Mouse (Mus musculus) neural tube, embryonic 15.5 days (tissue): ENCODE results near the gene Ppp1r35. TPM values are rescaled to one million over a fixed set of nuclear protein-coding genes. Genes with fewer than 3 reads are reported as not detected.

ENCODE experiments used
- ATAC-seq: fragments of 200-750 bp; cut with Nextera tagmentation; 2 replicates; pipeline ENCODE4 v1.8.0; 2017; ENCODE audit warnings: mild to moderate bottlenecking, moderate TSS enrichment, moderate library complexity; ENCODE audit not compliant: low FRiP score
- H3K27ac ChIP-seq: fragments of 300-500 bp; sonication (generic); replicated peaks from 2 replicates; pipeline ENCODE4 v1.5.1; 2015; ENCODE audit warnings: mild to moderate bottlenecking, inconsistent platforms
- H3K27me3 ChIP-seq: fragments of 300-500 bp; sonication (generic); replicated peaks from 2 replicates; pipeline ENCODE4 v1.6.1; 2015; ENCODE audit warnings: inconsistent platforms
- H3K36me3 ChIP-seq: fragments of 300-500 bp; sonication (generic); 2 replicates; pipeline ENCODE4 v1.6.1; 2015; ENCODE audit warnings: inconsistent platforms
- H3K4me1 ChIP-seq: fragments of 300-500 bp; sonication (generic); 2 replicates; pipeline ENCODE4 v1.6.1; 2015; ENCODE audit warnings: inconsistent platforms
- H3K4me2 ChIP-seq: fragments of 300-500 bp; sonication (generic); 2 replicates; pipeline ENCODE4 v1.6.1; 2015; ENCODE audit warnings: inconsistent platforms, mild to moderate bottlenecking, moderate library complexity
- H3K4me3 ChIP-seq: fragments of 300-500 bp; sonication (generic); replicated peaks from 2 replicates; pipeline ENCODE4 v1.5.1; 2015; ENCODE audit warnings: mild to moderate bottlenecking, inconsistent platforms
- H3K9ac ChIP-seq: fragments of 300-500 bp; sonication (generic); replicated peaks from 2 replicates; pipeline ENCODE4 v1.6.1; 2015; ENCODE audit warnings: mild to moderate bottlenecking, inconsistent platforms
- H3K9me3 ChIP-seq: fragments of 300-500 bp; sonication (generic); replicated peaks from 2 replicates; pipeline ENCODE4 v1.6.1; 2016; ENCODE audit warnings: inconsistent platforms
- WGBS: fragments of 180-500 bp; shearing (Covaris S2); methylation state at CpG from one replicate; pipeline ENCODE4 v1.1.7; 2015; ENCODE audit warnings: mixed read lengths; 5-methylcytosine and 5-hydroxymethylcytosine counted together
- polyA plus RNA-seq: library from polyadenylated mRNA; unstranded; fragments of >200 nt; fragmentation: Nextera tagmentation; extraction: Ambion mirVana; gene quantifications from 2 replicates; pipeline ENCODE4 v1.2.1, GENCODE M21; 2015

Ppp1r35 gene
- polyA plus RNA-seq, 1 experiment from 2014 or later = 42.3 TPM

DNA sequence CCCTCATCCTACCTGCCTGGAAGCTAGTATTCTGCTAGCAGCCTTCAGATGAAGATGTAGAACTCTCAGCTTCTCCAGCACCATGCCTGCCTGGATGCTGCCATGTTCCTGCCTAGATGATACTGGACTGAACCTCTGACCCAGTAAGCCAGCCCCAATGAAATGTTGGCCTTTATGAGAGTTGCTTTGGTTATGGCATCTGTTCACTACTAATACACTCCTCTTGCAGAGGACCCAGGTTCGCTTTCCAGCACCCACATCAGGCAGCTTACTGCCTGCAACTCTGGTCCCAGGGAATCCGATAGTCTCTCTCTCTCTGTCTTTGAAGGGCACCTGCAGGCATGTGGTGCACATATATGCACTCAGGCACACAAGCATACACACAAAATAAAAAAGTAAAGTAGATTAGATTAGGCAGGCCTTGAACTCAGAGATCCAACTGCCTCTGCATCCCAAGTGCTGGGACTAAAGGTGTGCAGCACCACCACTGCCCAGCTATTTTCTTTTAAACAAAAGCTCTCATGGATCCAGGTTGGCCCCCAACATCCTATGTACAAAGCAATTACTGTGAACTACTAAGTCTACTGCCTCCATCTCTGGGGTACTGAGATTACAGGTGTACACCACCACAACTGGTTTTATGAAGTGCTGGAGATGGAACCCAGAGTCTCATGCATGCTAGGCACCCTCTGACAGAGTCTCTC, 2.9 kb upstream of the Ppp1r35 start:
- no peak overlapping the region for H3K9ac ChIP-seq
- peaks cover 23% of the 10 kb centered on the region for H3K4me1 ChIP-seq
- H3K4me3 ChIP-seq = no peak overlapping the region
- peaks cover 7% of the 10 kb centered on the region; the same call in 1 of the 2 replicates for H3K36me3 ChIP-seq
- no peak for ATAC-seq
- no peaks in the 10 kb centered on the region for H3K9me3 ChIP-seq
- H3K27me3 ChIP-seq = no peaks in the 10 kb centered on the region
- 98% methylated on average over 2 of the region's 2 CpGs for WGBS
- no peak overlapping the region for H3K4me2 ChIP-seq
- H3K27ac ChIP-seq = no peak overlapping the region

GRCm38 (mm10) chr5:137776408-137776918, 2.2 kb upstream of the Ppp1r35 start:
- H3K9ac ChIP-seq = no peak overlapping the region
- no peak overlapping the region for H3K4me3 ChIP-seq
- no peaks in the 10 kb centered on the region for H3K9me3 ChIP-seq
- H3K27me3 ChIP-seq = no peaks in the 10 kb centered on the region
- no peak overlapping the region for H3K4me2 ChIP-seq
- H3K4me1 ChIP-seq = peaks cover 27% of the 10 kb centered on the region
- ATAC-seq = no peak
- H3K36me3 ChIP-seq = peaks cover 15% of the 10 kb centered on the region
- H3K27ac ChIP-seq = no peak overlapping the region
- WGBS = 47% methylated on average over 5 of the region's 5 CpGs

GRCm38 (mm10) chr5:137777267-137777845, 1.3 kb upstream of the Ppp1r35 start:
- H3K4me2 ChIP-seq = no peak overlapping the region
- 78% methylated on average over 7 of the region's 7 CpGs for WGBS
- peaks cover 24% of the 10 kb centered on the region for H3K36me3 ChIP-seq
- no peak overlapping the region for H3K27ac ChIP-seq
- H3K4me1 ChIP-seq = peaks cover 36% of the 10 kb centered on the region
- H3K9ac ChIP-seq = no peak overlapping the region
- no peak for ATAC-seq
- no peaks in the 10 kb centered on the region for H3K27me3 ChIP-seq
- H3K9me3 ChIP-seq = no peaks in the 10 kb centered on the region
- H3K4me3 ChIP-seq = no peak overlapping the region

DNA sequence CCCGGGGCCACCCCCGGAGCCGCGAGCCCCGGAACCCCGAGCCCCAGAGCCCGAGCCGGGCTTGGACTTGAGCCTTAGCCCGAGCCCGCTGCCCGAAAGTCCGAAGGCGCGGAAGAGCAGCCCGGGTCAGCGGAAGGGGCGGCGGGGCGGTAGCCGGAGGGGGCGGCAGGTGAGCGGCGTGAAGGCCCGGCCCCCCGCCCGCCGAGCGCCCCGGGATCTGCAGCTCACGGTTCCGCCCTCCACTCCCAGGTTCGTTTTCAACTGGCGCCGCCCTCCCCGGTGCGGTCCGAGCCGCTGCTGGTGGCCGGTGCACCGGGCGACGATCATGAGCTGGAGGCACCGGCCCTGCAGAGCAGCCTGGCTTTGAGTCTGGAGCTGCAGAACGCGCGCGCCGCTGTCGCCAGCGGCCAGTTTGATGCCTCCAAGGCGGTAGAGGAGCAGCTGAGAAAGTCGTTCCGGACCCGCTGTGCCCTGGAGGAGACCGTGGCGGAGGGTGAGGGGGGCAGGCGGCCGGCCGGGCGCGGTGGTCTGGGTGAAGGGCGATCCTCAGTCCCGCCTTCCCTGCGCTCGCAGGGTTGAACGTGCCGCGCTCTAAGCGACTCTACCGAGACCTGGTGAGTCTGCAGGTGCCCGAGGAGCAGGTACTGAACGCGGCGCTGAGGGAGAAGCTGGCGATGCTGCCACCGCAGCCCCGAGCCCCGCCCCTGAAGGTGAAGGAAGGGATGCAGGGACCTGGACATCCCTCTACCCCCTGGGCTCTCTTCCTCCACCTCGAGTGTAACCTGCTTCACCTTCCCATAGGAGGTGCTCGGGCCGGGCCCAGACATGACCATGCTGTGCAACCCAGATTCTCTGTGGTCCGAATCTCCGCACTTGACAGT, 644 bp downstream of the Ppp1r35 start:
- peak overlapping the region; percentile 99 for H3K9ac ChIP-seq
- H3K36me3 ChIP-seq = peaks cover 38% of the 10 kb centered on the region
- ATAC-seq = peak; percentile 29
- H3K27me3 ChIP-seq = no peaks in the 10 kb centered on the region
- H3K9me3 ChIP-seq = no peaks in the 10 kb centered on the region
- H3K4me1 ChIP-seq = peaks cover 55% of the 10 kb centered on the region
- H3K4me3 ChIP-seq = peak overlapping the region; percentile 98
- peak overlapping the region; percentile 93 for H3K27ac ChIP-seq
- WGBS = under 1% methylated on average over 79 of the region's 83 CpGs
- H3K4me2 ChIP-seq = peak overlapping the region; percentile 97

DNA sequence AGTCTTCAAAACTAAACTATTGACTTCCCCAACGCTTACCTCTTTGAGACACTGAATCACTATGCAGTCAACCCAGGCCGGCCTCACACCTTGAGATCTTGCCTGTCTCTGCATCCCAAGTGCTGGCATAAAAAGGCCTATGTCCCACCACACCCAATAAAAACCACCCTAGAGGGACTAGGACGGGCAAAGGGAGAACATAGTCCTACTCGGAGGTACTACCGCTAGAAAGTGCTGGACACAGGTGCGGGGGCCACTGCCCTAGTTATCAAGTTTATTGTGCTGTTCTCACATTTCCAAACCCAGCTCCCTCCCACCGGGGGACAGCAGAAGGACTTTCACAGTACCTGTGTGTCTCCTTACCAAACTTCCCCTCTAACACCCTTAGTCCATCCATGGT, 3.0 kb downstream of the Ppp1r35 start:
- H3K4me2 ChIP-seq = no peak overlapping the region; the same call in 1 of the 2 replicates
- H3K27me3 ChIP-seq = no peaks in the 10 kb centered on the region
- H3K4me1 ChIP-seq = peaks cover 66% of the 10 kb centered on the region
- no peak overlapping the region for H3K27ac ChIP-seq
- H3K4me3 ChIP-seq = no peak overlapping the region
- no peak overlapping the region; the same call in 1 of the 2 replicates for H3K9ac ChIP-seq
- H3K36me3 ChIP-seq = peaks cover 38% of the 10 kb centered on the region
- no peak for ATAC-seq
- 93% methylated on average over 7 of the region's 7 CpGs for WGBS
- H3K9me3 ChIP-seq = no peaks in the 10 kb centered on the region

GRCm38 (mm10) chr5:137782776-137783522, 4.3 kb downstream of the Ppp1r35 start:
- WGBS = 82% methylated on average over 13 of the region's 13 CpGs
- Histone ChIP-seq H3K27ac (peak overlapping the region; percentile 58; the same call in 1 of the 2 replicates), H3K27me3 (no peaks in the 10 kb centered on the region), H3K4me1 (peaks cover 66% of the 10 kb centered on the region), H3K36me3 (peaks cover 38% of the 10 kb centered on the region), H3K9me3 (no peaks in the 10 kb centered on the region), H3K4me3 (peak overlapping the region; percentile 69), H3K9ac (peak overlapping the region; percentile 79), H3K4me2 (peak overlapping the region; percentile 92)
- no peak for ATAC-seq

DNA sequence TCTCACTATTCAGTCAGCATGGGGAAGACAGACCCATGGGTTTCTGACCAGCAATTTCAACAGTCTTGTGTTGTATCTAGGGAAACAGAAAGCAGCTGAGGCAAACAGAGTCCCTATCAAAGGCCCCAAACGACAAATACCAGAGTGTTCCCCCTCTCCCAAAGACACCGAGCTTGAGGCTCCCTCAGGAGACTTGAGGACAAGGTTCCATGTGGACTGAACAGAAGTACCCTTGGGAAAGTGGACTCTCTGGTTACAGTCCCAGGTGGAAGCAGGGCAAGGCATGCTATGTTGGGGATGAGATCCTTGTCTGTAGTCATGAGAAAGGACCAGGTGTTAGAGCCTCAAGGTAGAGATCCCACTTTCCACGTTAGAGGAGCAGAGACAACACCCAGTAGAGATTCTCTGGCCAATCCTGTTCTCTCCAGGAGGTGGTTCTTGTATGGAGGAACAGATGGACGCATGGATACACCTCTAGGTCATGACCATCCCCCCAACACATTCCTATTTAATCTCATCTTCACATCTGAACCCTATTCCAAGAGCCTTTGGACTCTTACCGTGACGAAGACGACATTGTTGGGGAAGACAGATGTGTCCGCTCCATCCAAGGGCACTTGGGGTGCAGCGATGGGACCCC, 5.4 kb downstream of the Ppp1r35 start:
- WGBS = 64% methylated on average over 9 of the region's 9 CpGs
- H3K4me2 ChIP-seq = peak overlapping the region; percentile 92
- H3K9ac ChIP-seq = peak overlapping the region; percentile 79
- peaks cover 38% of the 10 kb centered on the region for H3K36me3 ChIP-seq
- H3K9me3 ChIP-seq = no peaks in the 10 kb centered on the region
- peaks cover 66% of the 10 kb centered on the region for H3K4me1 ChIP-seq
- H3K27me3 ChIP-seq = no peaks in the 10 kb centered on the region
- ATAC-seq = no peak
- peak overlapping the region; percentile 69 for H3K4me3 ChIP-seq
- peak overlapping the region; percentile 58; the same call in 1 of the 2 replicates for H3K27ac ChIP-seq

DNA sequence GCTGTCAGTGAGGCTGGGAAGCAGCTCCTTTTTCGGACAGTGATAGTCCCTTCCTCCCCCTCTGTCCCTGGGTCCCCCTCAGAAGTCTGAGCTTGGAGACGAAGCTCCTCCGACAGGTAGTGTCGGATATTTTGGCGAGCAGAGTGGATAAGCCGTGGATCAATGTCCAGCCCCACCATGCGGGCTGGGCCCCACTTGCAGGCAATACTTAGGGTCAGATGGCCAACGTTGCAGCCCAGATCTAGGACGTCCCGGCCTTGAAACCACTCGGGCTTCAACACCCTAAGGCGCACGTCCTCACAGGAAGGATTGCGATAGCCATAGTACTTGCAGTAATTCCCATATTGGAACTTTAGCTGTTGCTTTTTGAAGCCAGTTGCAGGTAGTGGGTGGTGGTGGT, 5.9 kb downstream of the Ppp1r35 start:
- H3K4me2 ChIP-seq = peak overlapping the region; percentile 92
- H3K36me3 ChIP-seq = peaks cover 38% of the 10 kb centered on the region
- no peak for ATAC-seq
- WGBS = 80% methylated on average over 14 of the region's 14 CpGs
- no peaks in the 10 kb centered on the region for H3K27me3 ChIP-seq
- no peak overlapping the region for H3K27ac ChIP-seq
- no peaks in the 10 kb centered on the region for H3K9me3 ChIP-seq
- peak overlapping the region; percentile 79 for H3K9ac ChIP-seq
- peak overlapping the region; percentile 69 for H3K4me3 ChIP-seq
- peaks cover 62% of the 10 kb centered on the region for H3K4me1 ChIP-seq

DNA sequence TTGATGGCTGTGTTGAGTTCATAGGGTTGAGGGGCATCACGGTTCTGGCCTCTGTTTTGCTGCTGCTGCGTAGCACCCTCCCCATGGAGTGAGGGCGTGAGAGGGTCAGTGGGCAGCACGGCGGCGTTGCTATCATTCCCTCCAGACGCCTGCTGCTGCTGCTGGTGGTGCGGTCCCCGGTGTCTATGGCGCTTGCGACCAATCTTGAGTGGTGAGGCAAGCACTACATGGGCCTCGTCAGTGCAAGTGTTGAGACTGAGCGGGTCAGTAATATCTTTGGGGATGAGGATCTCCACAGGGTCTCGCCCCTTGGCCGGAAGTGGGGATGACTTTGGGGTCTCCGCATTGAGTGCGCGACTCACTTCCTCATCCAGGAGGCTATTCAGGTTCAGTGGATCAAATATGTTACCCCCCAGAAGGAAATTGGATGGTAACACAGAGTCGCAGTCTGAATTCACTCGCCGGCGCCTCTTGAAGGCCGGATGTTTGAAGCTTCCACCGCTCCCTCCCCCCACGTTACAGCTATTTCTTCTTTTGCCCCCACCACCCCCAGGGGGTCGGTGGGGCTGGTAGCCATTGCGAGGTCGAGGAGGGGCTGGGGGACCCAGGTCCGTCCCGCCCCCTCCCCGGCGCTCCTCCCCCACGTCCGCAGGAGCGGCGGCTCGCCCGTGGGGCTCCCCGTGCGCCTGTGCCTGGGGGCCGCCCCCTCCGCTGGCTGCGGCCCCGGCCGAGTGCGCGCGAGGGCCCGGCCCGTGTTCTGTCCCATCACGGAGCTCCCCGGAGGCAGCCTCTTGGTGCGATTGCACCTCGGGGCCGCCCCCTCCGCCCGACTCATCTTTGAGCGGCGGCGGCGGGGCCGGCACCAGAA, 6.7 kb downstream of the Ppp1r35 start:
- Histone ChIP-seq H3K27ac (peak overlapping the region; percentile 99), H3K4me2 (peak overlapping the region; percentile 92), H3K36me3 (peaks cover 34% of the 10 kb centered on the region), H3K4me1 (peaks cover 53% of the 10 kb centered on the region), H3K9ac (peak overlapping the region; percentile 79), H3K27me3 (no peaks in the 10 kb centered on the region), H3K9me3 (no peaks in the 10 kb centered on the region), H3K4me3 (peak overlapping the region; percentile 69)
- WGBS = 2% methylated on average over 61 of the region's 62 CpGs
- peak; percentile 12 for ATAC-seq
